In genomic region chr17:31693330-31694022, GRCm38 (mm10) we compare ENCODE assay signal across 7 mouse cellular contexts. TPM values are rescaled to one million over a fixed set of nuclear protein-coding genes. Genes with fewer than 3 reads are reported as not detected.
DNase-seq lines count a peak whose midpoint lies in the region; ATAC-seq and TF ChIP-seq lines count a peak whose summit lies in the region.

No protein-coding gene starts in this region.

- TF ChIP-seq POLR2A in heart, adult 2 months (IDR thresholded peaks at IDR 0.05; ENCODE audit: insufficient read depth, low read depth, low read length) = no peak

- H3K4me2 ChIP-seq in limb, embryonic 12.5 days = peak overlapping the region; percentile 57
- H3K4me2 ChIP-seq in midbrain, embryonic 15.5 days = peak overlapping the region; percentile 38

- H3K79me2 ChIP-seq in heart, adult 2 months (replicated peaks; ENCODE audit: control insufficient read depth, insufficient read depth, low read length) = no peaks in the 10 kb centered on the region

- TF ChIP-seq EP300 in heart, adult 2 months (IDR thresholded peaks at IDR 0.05; ENCODE audit: insufficient read depth, low read depth, low read length) = peak; percentile 76; the same call in 1 of the 2 replicates

- TF ChIP-seq CTCF in heart, adult 2 months (IDR thresholded peaks at IDR 0.05) = peak; percentile 80

- DNase-seq in adrenal gland, adult 2 months = peak; percentile 84
- DNase-seq in embryo, embryonic 9.5 days (ENCODE audit: extremely low spot score) = peak; percentile 81
- DNase-seq in heart, adult 2 months = peak; percentile 80 to 84
- peak; percentile 65 to 80 for DNase-seq in kidney, adult 8-10 months
- DNase-seq in spleen, adult 18-20 months = peak; percentile 66 to 82

- WGBS in heart, adult 2 months = 4% methylated on average over 20 of the region's 20 CpGs
- WGBS in limb, embryonic 12.5 days = 3% methylated on average over 20 of the region's 20 CpGs
- 9% methylated on average over 20 of the region's 20 CpGs for WGBS in midbrain, embryonic 15.5 days

- no peak overlapping the region for H3K4me3 ChIP-seq in heart, adult 2 months
- H3K4me3 ChIP-seq in limb, embryonic 12.5 days (replicated peaks) = peak overlapping the region; percentile 22
- no peak overlapping the region for H3K4me3 ChIP-seq in midbrain, embryonic 15.5 days

- peak overlapping the region; percentile 29; the same call in 1 of the 2 replicates for H3K9ac ChIP-seq in heart, adult 2 months (ENCODE audit: low read depth, low read length)
- no peak overlapping the region for H3K9ac ChIP-seq in limb, embryonic 12.5 days (replicated peaks)
- H3K9ac ChIP-seq in midbrain, embryonic 15.5 days = no peak overlapping the region

- peaks cover 4% of the 10 kb centered on the region for H3K4me1 ChIP-seq in heart, adult 2 months (ENCODE audit: control insufficient read depth, insufficient read depth, low read length)
- peaks cover 16% of the 10 kb centered on the region for H3K4me1 ChIP-seq in limb, embryonic 12.5 days (replicated peaks)
- peaks cover 11% of the 10 kb centered on the region for H3K4me1 ChIP-seq in midbrain, embryonic 15.5 days

- H3K27ac ChIP-seq in heart, adult 2 months = no peak overlapping the region
- no peak overlapping the region for H3K27ac ChIP-seq in limb, embryonic 12.5 days
- H3K27ac ChIP-seq in midbrain, embryonic 15.5 days = no peak overlapping the region

- no peaks in the 10 kb centered on the region for H3K36me3 ChIP-seq in heart, adult 2 months (ENCODE audit: control insufficient read depth, insufficient read depth, low read length)
- H3K36me3 ChIP-seq in limb, embryonic 12.5 days = no peaks in the 10 kb centered on the region
- H3K36me3 ChIP-seq in midbrain, embryonic 15.5 days (replicated peaks) = no peaks in the 10 kb centered on the region

- intact Hi-C loops in heart, adult 2 months (cut with DNase I) = loop anchor here (2.0 kb wide), 2 partner anchors 163 to 379 kb away; no protein-coding TSS in a partner anchor

- H3K27me3 ChIP-seq in heart, adult 2 months (ENCODE audit: control insufficient read depth, insufficient read depth, low read length) = no peaks in the 10 kb centered on the region
- no peaks in the 10 kb centered on the region for H3K27me3 ChIP-seq in limb, embryonic 12.5 days
- H3K27me3 ChIP-seq in midbrain, embryonic 15.5 days (replicated peaks) = no peaks in the 10 kb centered on the region; the same call in 1 of the 2 replicates

- no peaks in the 10 kb centered on the region for H3K9me3 ChIP-seq in limb, embryonic 12.5 days
- no peaks in the 10 kb centered on the region for H3K9me3 ChIP-seq in midbrain, embryonic 15.5 days

- ATAC-seq in limb, embryonic 12.5 days (ENCODE audit: insufficient number of reproducible peaks, insufficient read depth, low FRiP score, low TSS enrichment, low read depth) = peak; percentile 49
- 0 out of 2 replicates have a peak, but pooled peaks have one; percentile 42 for ATAC-seq in midbrain, embryonic 15.5 days (replicated peaks)

RNA-seq across cellular contexts. Expression of gene Cryaa, which starts 15.9 kb away (rescaled TPM):
- total RNA-seq in adrenal gland, adult 2 months (2021) = not detected
- not detected in 2 replicates for polyA plus RNA-seq in adrenal gland, adult 2 months (2012; rRNA removed)
- not detected for total RNA-seq in heart, adult 2 months (2021)
- polyA plus RNA-seq in heart, adult 2 months (2012; rRNA removed) = 0.31 TPM in 1 of 2 replicates, not detected in the other
- 0.33 TPM in 1 of 2 replicates, not detected in the other for polyA plus RNA-seq in limb, embryonic 12.5 days (2016; fragmentation: Nextera tagmentation; extraction: Ambion mirVana)
- 0.33 and 0.39 TPM in 2 replicates for polyA plus RNA-seq in midbrain, embryonic 15.5 days (2015; fragmentation: Nextera tagmentation; extraction: Ambion mirVana)

RNA-seq across cellular contexts. Expression of gene U2af1, which starts 34.8 kb away (rescaled TPM):
- total RNA-seq in adrenal gland, adult 2 months (2021) = 100 to 1,000 TPM; 146 to 161 TPM
- 12.7 and 12.8 TPM in 2 replicates for polyA plus RNA-seq in adrenal gland, adult 2 months (2012; rRNA removed)
- total RNA-seq in heart, adult 2 months (2021) = 10 to 100 TPM; 71.9 to 72.5 TPM
- polyA plus RNA-seq in heart, adult 2 months (2012; rRNA removed) = 32.6 and 52.6 TPM in 2 replicates
- 411 and 432 TPM in 2 replicates for polyA plus RNA-seq in limb, embryonic 12.5 days (2016; fragmentation: Nextera tagmentation; extraction: Ambion mirVana)
- polyA plus RNA-seq in midbrain, embryonic 15.5 days (2015; fragmentation: Nextera tagmentation; extraction: Ambion mirVana) = 189 and 217 TPM in 2 replicates

RNA-seq across cellular contexts. Expression of gene Cbs, which starts 56.4 kb away (rescaled TPM):
- 1 to 10 TPM; 6.4 to 8.1 TPM for total RNA-seq in adrenal gland, adult 2 months (2021)
- 1.9 and 2.1 TPM in 2 replicates for polyA plus RNA-seq in adrenal gland, adult 2 months (2012; rRNA removed)
- total RNA-seq in heart, adult 2 months (2021) = 1 to 10 TPM; 2.4 to 7.0 TPM
- polyA plus RNA-seq in heart, adult 2 months (2012; rRNA removed) = 0.94 and 1.3 TPM in 2 replicates
- 2.8 and 2.9 TPM in 2 replicates for polyA plus RNA-seq in limb, embryonic 12.5 days (2016; fragmentation: Nextera tagmentation; extraction: Ambion mirVana)
- 5.2 and 5.9 TPM in 2 replicates for polyA plus RNA-seq in midbrain, embryonic 15.5 days (2015; fragmentation: Nextera tagmentation; extraction: Ambion mirVana)
